Mouse (Mus musculus) WW6 (cell line): ENCODE results near the gene Spint5.
"Not testable (repeated sequence)": the region's sequence is repeated elsewhere in the genome, so short reads cannot be mapped to it uniquely, and the experiment has no call there.

Source experiments
- DNase-seq: peaks from one replicate; pipeline ENCODE4 v3.0.0-alpha.2; 2013; ENCODE audit warnings: low read depth, low spot score

Spint5 gene

GRCm38 (mm10) chr2:164715005-164715404 lies at the start of gene Spint5:
TSS of gene Spint5 (plus strand) at chr2:164715305.
- no peak for DNase-seq

- DNase-seq = no peak
Measured at GRCm38 (mm10) chr2:164670261-164670660, 44.8 kb upstream of the Spint5 start.

- no peak for DNase-seq
Measured at GRCm38 (mm10) chr2:164670938-164671337, 44.2 kb upstream of the Spint5 start.

GRCm38 (mm10) chr2:164673987-164674386 lies 41.1 kb upstream of the Spint5 start, which contains the start of gene Wfdc11:
TSS of gene Wfdc11 (minus strand) at chr2:164674087.
- DNase-seq = no peak

- no peak for DNase-seq
Measured at GRCm38 (mm10) chr2:164676103-164676502, 39.0 kb upstream of the Spint5 start.

GRCm38 (mm10) chr2:164676916-164677685 lies 38.0 kb upstream of the Spint5 start:
- no peak for DNase-seq

- DNase-seq = peak; percentile 91
Measured at GRCm38 (mm10) chr2:164678848-164679625, 36.1 kb upstream of the Spint5 start.

- no peak for DNase-seq
Measured at GRCm38 (mm10) chr2:164679906-164680305, 35.2 kb upstream of the Spint5 start.

- no peak for DNase-seq
Measured at GRCm38 (mm10) chr2:164684807-164685206, 30.3 kb upstream of the Spint5 start, which contains the start of gene Wfdc13. TSS of gene Wfdc13 (plus strand) at chr2:164685107.

- no peak for DNase-seq
Measured at GRCm38 (mm10) chr2:164698201-164698600, 16.9 kb upstream of the Spint5 start, which contains the start of gene Spint4. TSS of gene Spint4 (plus strand) at chr2:164698501.

- no peak for DNase-seq
Measured at GRCm38 (mm10) chr2:164700959-164701358, 14.1 kb upstream of the Spint5 start.

GRCm38 (mm10) chr2:164701761-164702160 lies 13.3 kb upstream of the Spint5 start:
- no peak for DNase-seq

GRCm38 (mm10) chr2:164704235-164704634 lies 10.9 kb upstream of the Spint5 start:
- DNase-seq = no peak

GRCm38 (mm10) chr2:164705328-164705727 lies 9.8 kb upstream of the Spint5 start:
- DNase-seq = no peak

GRCm38 (mm10) chr2:164705991-164706390 lies 9.1 kb upstream of the Spint5 start:
- no peak for DNase-seq

GRCm38 (mm10) chr2:164716194-164716786 lies 1.2 kb downstream of the Spint5 start:
- not testable (repeated sequence) for DNase-seq

GRCm38 (mm10) chr2:164723276-164723675 lies 8.2 kb downstream of the Spint5 start:
- DNase-seq = no peak

GRCm38 (mm10) chr2:164725895-164726619 lies 11.0 kb downstream of the Spint5 start:
- DNase-seq = no peak

- DNase-seq = no peak
Measured at GRCm38 (mm10) chr2:164731719-164732118, 16.6 kb downstream of the Spint5 start.

- DNase-seq = no peak
Measured at GRCm38 (mm10) chr2:164733259-164733658, 18.2 kb downstream of the Spint5 start.

- DNase-seq = no peak
Measured at GRCm38 (mm10) chr2:164734839-164735238, 19.7 kb downstream of the Spint5 start.
